Mouse (Mus musculus) cerebellum, adult 2 months (tissue): Measurements from ENCODE around the gene Olfr1264. TPM values are rescaled to one million over a fixed set of nuclear protein-coding genes. Genes with fewer than 3 reads are reported as not detected.

Experiments
- DNase-seq, 2 experiments: peaks; one replicate each; pipeline ENCODE4 v3.0.0; 2021
- H3K27ac ChIP-seq: fragments of 200-500 bp; 2 replicates; pipeline ENCODE4 v1.5.1; 2012; ENCODE audit warnings: low read length, control low read depth, inconsistent platforms; ENCODE audit not compliant: insufficient read depth
- H3K27me3 ChIP-seq: fragments of 200-500 bp; 2 replicates; pipeline ENCODE4 v1.6.1; 2012; ENCODE audit warnings: inconsistent platforms, mild to moderate bottlenecking, low read length, moderate library complexity; ENCODE audit not compliant: control insufficient read depth, insufficient read depth
- H3K4me1 ChIP-seq: fragments of 200-500 bp; 2 replicates; pipeline ENCODE4 v1.6.1; 2011; ENCODE audit warnings: low read length; ENCODE audit not compliant: control insufficient read depth, insufficient read depth
- H3K4me3 ChIP-seq: fragments of 200-500 bp; replicated peaks from 2 replicates; pipeline ENCODE3; 2011; ENCODE audit warnings: mild to moderate bottlenecking, low read depth, low read length, control low read depth; ENCODE audit not compliant: insufficient read depth
- CTCF ChIP-seq: fragments of 200-500 bp; IDR thresholded peaks from 2 replicates; pipeline ENCODE4 v1.5.1; 2011; ENCODE audit warnings: low read depth, mild to moderate bottlenecking, control low read depth, low read length, moderate library complexity, borderline replicate concordance; ENCODE audit not compliant: insufficient read depth
- POLR2A ChIP-seq: fragments of 200-500 bp; IDR thresholded peaks from 2 replicates; pipeline ENCODE4 v1.6.1; 2011; ENCODE audit warnings: low read length, control low read depth, borderline replicate concordance; ENCODE audit not compliant: insufficient read depth
- WGBS: fragments of 180-500 bp; shearing (Covaris S2); methylation state at CpG from one replicate; pipeline ENCODE4 v1.1.7; 2018; 5-methylcytosine and 5-hydroxymethylcytosine counted together
- polyA plus RNA-seq: library from polyadenylated mRNA; depleted of rRNA; stranded (reverse); fragments of >200 nt; gene quantifications from 2 replicates; pipeline ENCODE4 v1.2.3, GENCODE M21; 2012; rRNA removed

Olfr1264 gene
- polyA plus RNA-seq, 1 experiment = not detected

DNA sequence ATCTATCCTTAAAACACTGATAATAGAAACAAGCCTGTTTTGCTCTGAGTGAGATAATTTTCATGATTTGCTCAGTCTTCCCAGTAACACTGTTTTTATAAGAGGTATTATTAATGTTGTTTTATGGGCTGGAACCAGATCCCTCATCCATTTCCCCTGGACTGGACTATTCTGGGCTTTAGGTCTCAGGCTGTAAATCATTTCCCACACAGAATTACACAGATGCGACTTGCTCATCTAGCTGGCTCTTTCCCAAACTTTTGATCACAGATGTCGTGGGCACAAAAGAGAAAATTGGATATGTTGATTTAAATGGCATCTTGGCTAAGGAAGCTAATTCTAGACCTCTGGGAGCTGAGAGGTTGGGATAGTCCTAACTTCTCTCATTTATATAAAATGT is 51.2 kb downstream of the Olfr1264 start, which contains the start of gene Olfr1260:
Olfr1260 (plus strand) TSS at position 157 of the 400 bp plus-strand sequence.
- no peak for TF ChIP-seq POLR2A
- TF ChIP-seq CTCF = no peak
- no peak within 1 kb of the TSS for H3K4me3 ChIP-seq
- no peaks in the 10 kb centered on the region for H3K27me3 ChIP-seq
- no peak for DNase-seq
- no peaks in the 10 kb centered on the region for H3K4me1 ChIP-seq
- H3K27ac ChIP-seq = no peak within 1 kb of the TSS
- WGBS = 8% methylated on average over 2 of the region's 2 CpGs

Other genes with a start within 250 kb of the Olfr1264 start
- not detected in 2 replicates for gene Olfr1254, start 232.0 kb downstream of the Olfr1264 start, polyA plus RNA-seq
- gene Olfr1255, start 213.5 kb downstream of the Olfr1264 start, polyA plus RNA-seq = not detected in 2 replicates
- gene Olfr1256, start 184.0 kb downstream of the Olfr1264 start, polyA plus RNA-seq = not detected in 2 replicates
- gene Olfr48, start 177.4 kb downstream of the Olfr1264 start, polyA plus RNA-seq = not detected in 2 replicates
- gene Olfr1257, start 147.1 kb downstream of the Olfr1264 start, polyA plus RNA-seq = not detected in 2 replicates
- not detected in 2 replicates for gene Olfr1258, start 98.3 kb downstream of the Olfr1264 start, polyA plus RNA-seq
- gene Olfr1259, start 76.9 kb downstream of the Olfr1264 start, polyA plus RNA-seq = not detected in 2 replicates
- gene Olfr1260, start 51.2 kb downstream of the Olfr1264 start, polyA plus RNA-seq = not detected in 2 replicates
- gene Olfr1261, start 34.4 kb downstream of the Olfr1264 start, polyA plus RNA-seq = not detected in 2 replicates
- not detected in 2 replicates for gene Olfr1262, start 25.4 kb downstream of the Olfr1264 start, polyA plus RNA-seq
- not detected in 2 replicates for gene Olfr1263, start 13.4 kb downstream of the Olfr1264 start, polyA plus RNA-seq
- gene Olfr1265, start 9.8 kb upstream of the Olfr1264 start, polyA plus RNA-seq = not detected in 2 replicates
- not detected in 2 replicates for gene Olfr140, start 38.0 kb upstream of the Olfr1264 start, polyA plus RNA-seq
- gene Olfr1269, start 95.8 kb upstream of the Olfr1264 start, polyA plus RNA-seq = not detected in 2 replicates
- not detected in 2 replicates for gene Olfr32, start 116.7 kb upstream of the Olfr1264 start, polyA plus RNA-seq
- gene Olfr1270, start 127.5 kb upstream of the Olfr1264 start, polyA plus RNA-seq = not detected in 2 replicates
- gene Olfr1506, start 198.9 kb upstream of the Olfr1264 start, polyA plus RNA-seq = not detected in 2 replicates
- not detected in 2 replicates for gene Olfr142, start 232.0 kb upstream of the Olfr1264 start, polyA plus RNA-seq
- gene Olfr1271, start 245.5 kb upstream of the Olfr1264 start, polyA plus RNA-seq = not detected in 2 replicates